Mouse (Mus musculus) central nervous system, embryonic 14 days (tissue): ENCODE measurements around the gene Iqcf3. TPM values are rescaled to one million over a fixed set of nuclear protein-coding genes. Genes with fewer than 3 reads are reported as not detected.

ENCODE experiments used
- polyA plus RNA-seq: library from polyadenylated mRNA; depleted of rRNA; stranded (reverse); fragments of >200 nt; gene quantifications from 2 replicates; pipeline ENCODE4 v1.2.3, GENCODE M21; 2012; rRNA removed

The Iqcf3 gene
- polyA plus RNA-seq = not detected in 2 replicates

DNA sequence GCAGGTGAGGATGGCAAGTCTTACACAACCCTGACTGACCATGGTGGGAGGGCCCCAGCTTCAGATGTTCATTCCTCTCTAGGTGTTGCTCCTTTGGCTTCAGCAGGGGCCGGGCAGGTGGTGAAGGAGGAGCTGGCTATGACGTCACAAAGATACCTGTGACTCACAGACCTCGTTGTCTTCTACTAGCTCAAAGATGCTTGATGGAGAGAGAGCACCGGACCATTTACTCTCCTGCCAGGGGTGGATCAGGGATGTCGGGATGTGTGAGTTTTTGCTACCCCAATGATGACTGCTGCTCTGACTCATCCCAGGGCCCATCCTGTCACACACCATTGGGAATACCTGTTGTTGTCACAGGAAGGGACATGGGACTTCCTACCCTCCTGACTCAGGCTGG lies at the start of gene Iqcf3:
TSS of gene Iqcf3 (minus strand) at position 101 of the 400 bp plus-strand sequence.

DNA sequence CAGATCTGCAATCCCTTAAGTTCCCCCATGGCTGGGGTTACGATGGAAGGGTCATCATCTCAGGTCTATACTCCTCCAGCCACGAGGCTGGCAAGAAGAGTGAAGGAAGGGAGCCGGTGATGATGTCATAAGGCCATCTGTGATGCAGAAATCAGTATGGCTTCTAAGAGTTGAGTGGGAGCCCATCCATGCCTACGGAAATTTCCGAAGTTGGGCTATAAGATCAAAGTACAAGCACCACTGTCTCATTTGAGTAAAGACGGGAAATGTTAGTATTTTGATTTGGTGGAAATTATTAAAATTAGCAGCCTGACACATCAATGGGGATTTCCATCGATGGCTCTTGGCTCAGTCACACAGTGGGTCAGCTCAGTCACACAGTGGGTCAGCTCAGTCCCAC lies 9.5 kb upstream of the Iqcf3 start, which contains the start of gene Iqcf4:
TSS of gene Iqcf4 (minus strand) at position 101 of the 400 bp plus-strand sequence.

DNA sequence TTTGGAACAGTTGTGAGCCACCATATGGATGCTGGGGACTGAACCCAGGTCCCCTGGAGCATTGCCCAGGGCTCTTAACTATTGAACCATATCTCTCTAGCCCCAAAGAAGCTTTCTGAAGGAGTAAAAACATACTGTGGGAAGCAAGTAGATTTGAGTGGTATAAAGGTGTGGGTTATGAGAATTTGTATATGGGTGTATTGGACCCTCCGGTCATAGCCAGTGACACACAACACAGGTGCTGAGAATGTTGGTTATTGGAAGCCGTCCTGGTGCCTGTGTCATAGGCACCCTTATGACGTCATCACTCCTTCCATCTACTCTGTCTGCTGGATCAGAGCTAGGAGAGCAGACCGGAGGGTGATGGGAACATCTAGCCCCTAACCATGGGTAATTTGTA lies 47.2 kb downstream of the Iqcf3 start, which contains the start of gene Iqcf5:
TSS of gene Iqcf5 (plus strand) at position 301 of the 400 bp plus-strand sequence.

DNA sequence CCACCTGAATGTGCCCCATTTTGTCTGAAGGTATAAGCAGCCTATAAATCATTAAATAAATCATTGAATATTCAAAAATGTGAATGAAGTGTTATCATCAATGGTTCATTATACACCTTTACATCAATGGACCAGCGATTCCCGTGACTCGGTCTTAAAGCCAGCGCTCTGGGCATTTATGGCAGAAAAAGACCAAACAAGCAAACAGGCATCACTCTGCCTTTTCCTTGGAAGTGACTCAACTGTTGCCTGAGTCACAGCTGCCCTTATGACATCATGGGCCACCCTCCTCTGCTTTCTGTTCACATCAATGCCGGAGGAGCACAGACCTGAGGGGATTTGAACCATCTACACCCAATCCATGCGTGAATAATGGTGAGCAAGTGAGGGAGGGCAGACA lies 61.8 kb downstream of the Iqcf3 start, which contains the start of gene Iqcf1:
TSS of gene Iqcf1 (plus strand) at position 301 of the 400 bp plus-strand sequence.

DNA sequence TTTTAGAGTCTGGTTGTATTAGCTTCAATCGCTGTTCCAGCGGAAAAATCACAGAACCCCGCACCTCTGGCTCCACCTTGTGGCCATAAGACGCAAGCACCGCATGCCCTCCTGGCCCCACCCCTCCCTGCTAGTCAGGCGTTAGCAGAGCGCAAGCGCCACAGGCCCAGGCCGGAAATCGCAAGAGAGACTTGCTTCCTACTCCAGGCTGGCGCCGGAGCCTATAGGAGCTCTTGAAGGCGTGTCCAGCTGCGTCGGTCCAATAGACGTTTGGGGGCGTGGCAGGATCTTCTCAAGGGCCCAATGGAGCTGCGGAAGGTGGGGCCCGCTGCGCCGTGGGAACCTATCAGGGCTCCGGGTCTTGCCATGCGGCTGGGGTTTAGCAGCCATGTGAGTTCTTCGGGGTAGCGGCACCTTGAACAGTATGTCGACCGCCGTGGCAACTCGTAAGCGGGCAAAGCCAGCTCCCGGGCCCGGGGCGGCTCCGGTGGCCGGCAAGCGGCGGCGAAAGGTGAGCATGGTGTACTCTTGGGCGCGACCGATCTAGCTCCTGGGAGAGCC lies 84.4 kb downstream of the Iqcf3 start, which contains the start of gene Parp3:
TSS of gene Parp3 (minus strand) at position 26 of the 561 bp plus-strand sequence.

DNA sequence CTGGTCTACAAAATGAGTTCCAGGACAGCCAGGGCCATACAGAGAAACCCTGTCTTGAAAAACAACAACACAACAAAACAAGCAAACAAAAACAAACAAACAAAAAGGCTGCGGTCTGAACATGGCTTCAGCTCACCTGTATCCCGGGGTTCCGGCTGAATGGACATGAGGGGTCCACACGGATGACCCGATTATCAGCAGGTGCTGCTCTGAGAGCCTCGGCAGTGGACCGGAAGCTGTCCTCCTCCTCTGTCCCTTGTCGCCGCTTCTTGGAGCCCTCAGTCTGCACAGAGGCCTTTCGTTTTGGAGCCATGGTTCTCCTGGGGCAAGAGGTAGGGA lies 85.8 kb downstream of the Iqcf3 start, which contains the start of gene Rrp9:
TSS of gene Rrp9 (plus strand) at position 301 of the 339 bp plus-strand sequence.

DNA sequence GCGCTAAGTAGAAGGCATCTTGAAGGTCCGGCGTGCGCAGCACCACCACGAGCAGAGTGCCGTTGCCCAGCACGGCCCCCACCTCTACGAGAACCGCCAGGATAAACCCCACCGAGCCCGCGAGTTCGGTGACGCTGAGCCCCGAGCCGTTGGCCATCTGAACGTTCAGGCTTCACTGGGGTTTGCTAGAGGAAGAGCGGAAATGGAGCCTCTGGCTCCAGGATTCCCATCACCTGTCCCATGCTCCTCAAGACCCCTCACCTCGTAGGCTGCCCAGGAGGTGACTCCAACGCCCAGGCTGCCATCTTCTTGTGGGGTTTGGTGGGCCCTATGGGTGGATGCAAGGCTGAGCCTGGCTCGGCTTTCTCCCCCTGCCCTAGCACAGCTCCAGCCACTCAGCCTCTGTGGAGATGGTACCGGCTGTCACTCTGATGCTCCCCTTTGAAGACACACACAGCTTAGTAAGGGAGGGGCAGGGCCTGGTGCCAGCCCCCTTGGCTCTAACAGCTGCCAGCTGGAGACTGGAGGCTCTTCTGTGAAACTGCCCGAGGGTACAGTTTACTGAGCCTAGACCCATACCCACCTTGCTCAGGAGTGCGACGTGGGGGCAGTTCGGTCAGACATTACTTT lies 95.7 kb downstream of the Iqcf3 start, which contains the start of gene Gpr62:
TSS of gene Gpr62 (minus strand) at position 368 of the 630 bp plus-strand sequence.

DNA sequence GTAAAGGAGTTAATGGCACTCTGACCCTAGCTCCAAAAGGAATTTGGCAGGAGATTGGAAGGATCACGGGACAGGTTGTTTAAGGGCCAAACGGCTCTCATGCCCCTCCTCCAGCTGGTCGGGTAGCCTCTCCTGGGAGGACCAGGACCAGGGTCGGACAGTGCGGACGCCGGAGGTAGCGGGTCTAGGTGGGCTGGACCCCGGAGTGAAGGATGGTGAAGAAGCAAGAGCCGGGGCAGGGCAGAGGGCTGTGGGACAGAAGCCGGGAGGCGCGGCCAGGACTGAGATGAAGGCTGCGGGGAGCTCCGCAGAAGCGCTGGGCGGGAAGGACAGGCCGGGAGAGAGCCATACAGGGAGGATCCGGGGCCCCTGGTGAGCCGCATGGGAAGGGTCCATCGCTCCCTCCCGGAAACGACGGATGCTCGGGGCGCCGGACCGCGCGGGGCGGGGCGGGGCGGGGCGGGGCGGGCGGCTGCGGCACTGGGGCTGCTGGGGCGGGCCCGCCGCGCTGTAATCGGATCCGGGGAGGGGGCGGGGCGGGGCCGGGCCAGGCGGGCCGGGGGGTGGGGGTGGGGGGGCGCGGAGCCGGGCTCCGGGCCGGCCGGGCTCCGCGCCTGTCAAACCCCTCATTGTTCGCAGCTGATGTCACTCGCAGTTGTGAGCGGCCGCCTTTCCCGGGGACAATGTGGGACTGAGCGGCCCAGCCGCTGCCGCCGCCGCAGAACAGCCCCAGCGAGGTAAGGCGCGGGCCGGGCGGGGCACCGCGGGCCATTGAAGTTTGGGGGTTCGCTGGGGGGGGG lies 108.0 kb downstream of the Iqcf3 start, which contains the start of gene Pcbp4:
TSS of gene Pcbp4 (plus strand) at position 21 of the 800 bp plus-strand sequence.

Other genes with a start within 250 kb of the Iqcf3 start
- 33.3 and 48.3 TPM in 2 replicates for gene Dusp7, start 193.0 kb downstream of the Iqcf3 start, polyA plus RNA-seq
- 818 and 832 TPM in 2 replicates for gene Rpl29, start 132.2 kb downstream of the Iqcf3 start, polyA plus RNA-seq
- 22.9 and 23.0 TPM in 2 replicates for gene Acy1, start 123.3 kb downstream of the Iqcf3 start, polyA plus RNA-seq
- gene Abhd14b, start 114.2 kb downstream of the Iqcf3 start, polyA plus RNA-seq = 15.2 and 23.0 TPM in 2 replicates
- gene Abhd14a, start 114.0 kb downstream of the Iqcf3 start, polyA plus RNA-seq = 56.2 and 65.9 TPM in 2 replicates
- 528 and 567 TPM in 2 replicates for gene Pcbp4, start 108.3 kb downstream of the Iqcf3 start, polyA plus RNA-seq
- 0.29 and 0.65 TPM in 2 replicates for gene Gpr62, start 95.7 kb downstream of the Iqcf3 start, polyA plus RNA-seq
- gene Rrp9, start 85.7 kb downstream of the Iqcf3 start, polyA plus RNA-seq = 44.2 and 44.7 TPM in 2 replicates
- gene Parp3, start 84.7 kb downstream of the Iqcf3 start, polyA plus RNA-seq = 2.0 and 3.3 TPM in 2 replicates
- gene Iqcf1, start 61.7 kb downstream of the Iqcf3 start, polyA plus RNA-seq = not detected in 2 replicates
- gene Iqcf5, start 47.1 kb downstream of the Iqcf3 start, polyA plus RNA-seq = not detected in 2 replicates
- not detected in 2 replicates for gene Iqcf4, start 9.4 kb upstream of the Iqcf3 start, polyA plus RNA-seq
- gene Iqcf6, start 65.0 kb upstream of the Iqcf3 start, polyA plus RNA-seq = not detected in 2 replicates
- gene Grm2, start 94.5 kb upstream of the Iqcf3 start, polyA plus RNA-seq = 7.3 and 7.7 TPM in 2 replicates
- 41.9 and 48.5 TPM in 2 replicates for gene Tex264, start 124.3 kb upstream of the Iqcf3 start, polyA plus RNA-seq
- gene Rad54l2, start 227.6 kb upstream of the Iqcf3 start, polyA plus RNA-seq = 13.4 and 13.8 TPM in 2 replicates